Mouse (Mus musculus): ENCODE results near the gene Gm5475.
"Not testable (repeated sequence)": the region's sequence is repeated elsewhere in the genome, so short reads cannot be mapped to it uniquely, and the experiment has no call there.

The Gm5475 gene

GRCm38 (mm10) chr15:100421758-100422197, at the start of gene Gm5475:
Gene Gm5475, plus strand, starts transcription at chr15:100422147.
- not testable (repeated sequence) for DNase-seq (ENCODE audit: low spot score)

GRCm38 (mm10) chr15:100375066-100375465, 46.9 kb upstream of the Gm5475 start:
- no peak for DNase-seq (ENCODE audit: low spot score)

GRCm38 (mm10) chr15:100377847-100378505, 44.0 kb upstream of the Gm5475 start:
- DNase-seq (ENCODE audit: low spot score), result not testable (repeated sequence)

- DNase-seq (ENCODE audit: low spot score), result no peak
Measured at GRCm38 (mm10) chr15:100379658-100380057, 42.3 kb upstream of the Gm5475 start.

- no peak for DNase-seq (ENCODE audit: low spot score)
Measured at GRCm38 (mm10) chr15:100380104-100380503, 41.8 kb upstream of the Gm5475 start.

- DNase-seq (ENCODE audit: low spot score), result no peak
Measured at GRCm38 (mm10) chr15:100385705-100386104, 36.2 kb upstream of the Gm5475 start.

- DNase-seq (ENCODE audit: low spot score), result no peak
Measured at GRCm38 (mm10) chr15:100387544-100388223, 34.3 kb upstream of the Gm5475 start.

- DNase-seq (ENCODE audit: low spot score), result no peak
Measured at GRCm38 (mm10) chr15:100388224-100388835, 33.6 kb upstream of the Gm5475 start.

GRCm38 (mm10) chr15:100388886-100389285, 33.1 kb upstream of the Gm5475 start:
- no peak for DNase-seq (ENCODE audit: low spot score)

GRCm38 (mm10) chr15:100391066-100391465, 30.9 kb upstream of the Gm5475 start:
- no peak for DNase-seq (ENCODE audit: low spot score)

GRCm38 (mm10) chr15:100391599-100391998, 30.3 kb upstream of the Gm5475 start:
- no peak for DNase-seq (ENCODE audit: low spot score)

GRCm38 (mm10) chr15:100393016-100393415, 28.9 kb upstream of the Gm5475 start:
- no peak for DNase-seq (ENCODE audit: low spot score)

GRCm38 (mm10) chr15:100395561-100395960, 26.4 kb upstream of the Gm5475 start:
- no peak for DNase-seq (ENCODE audit: low spot score)

- DNase-seq (ENCODE audit: low spot score), result peak; percentile 58
Measured at GRCm38 (mm10) chr15:100400592-100401250, 21.2 kb upstream of the Gm5475 start.

GRCm38 (mm10) chr15:100401811-100402210, 20.1 kb upstream of the Gm5475 start:
- DNase-seq (ENCODE audit: low spot score), result no peak

GRCm38 (mm10) chr15:100402347-100402746, 19.6 kb upstream of the Gm5475 start:
- DNase-seq (ENCODE audit: low spot score), result no peak

GRCm38 (mm10) chr15:100402798-100403197, 19.1 kb upstream of the Gm5475 start:
- no peak for DNase-seq (ENCODE audit: low spot score)

GRCm38 (mm10) chr15:100403318-100404000, 18.5 kb upstream of the Gm5475 start:
- DNase-seq (ENCODE audit: low spot score), result no peak

GRCm38 (mm10) chr15:100406088-100406487, 15.9 kb upstream of the Gm5475 start:
- no peak for DNase-seq (ENCODE audit: low spot score)

GRCm38 (mm10) chr15:100410918-100411672, 10.9 kb upstream of the Gm5475 start:
- DNase-seq (ENCODE audit: low spot score), result no peak

GRCm38 (mm10) chr15:100411731-100412130, 10.2 kb upstream of the Gm5475 start:
- no peak for DNase-seq (ENCODE audit: low spot score)

Data from MN1 (cell line).